Mouse (Mus musculus) liver, adult 2 months (tissue): Measurements from ENCODE around the gene Celf2. TPM values are rescaled to one million over a fixed set of nuclear protein-coding genes. Genes with fewer than 3 reads are reported as not detected.
"Not testable (repeated sequence)": the region's sequence is repeated elsewhere in the genome, so short reads cannot be mapped to it uniquely, and the experiment has no call there.

Source experiments
- DNase-seq: peaks from one replicate; pipeline ENCODE4 v3.0.0-alpha.2; 2011; ENCODE audit warnings: low read depth, low spot score; ENCODE audit errors: extremely low read depth
- H3K27ac ChIP-seq: fragments of 200-500 bp; replicated peaks from 2 replicates; pipeline ENCODE4 v1.5.1; 2012; ENCODE audit warnings: low read depth, mild to moderate bottlenecking, control low read depth, inconsistent platforms, low read length; ENCODE audit not compliant: insufficient read depth
- H3K27me3 ChIP-seq: fragments of 200-500 bp; 2 replicates; pipeline ENCODE4 v1.6.1; 2012; ENCODE audit warnings: mild to moderate bottlenecking, moderate library complexity, low read length, inconsistent platforms; ENCODE audit not compliant: control insufficient read depth, insufficient read depth
- H3K36me3 ChIP-seq: fragments of 200-500 bp; 2 replicates; pipeline ENCODE4 v1.6.1; 2012; ENCODE audit warnings: low read length, inconsistent platforms; ENCODE audit not compliant: control insufficient read depth, insufficient read depth
- H3K4me1 ChIP-seq: fragments of 200-500 bp; 2 replicates; pipeline ENCODE4 v1.6.1; 2011; ENCODE audit warnings: low read length; ENCODE audit not compliant: control insufficient read depth, insufficient read depth
- H3K4me3 ChIP-seq: fragments of 200-500 bp; 2 replicates; pipeline ENCODE4 v1.5.1; 2011; ENCODE audit warnings: low read depth, mild to moderate bottlenecking, control low read depth, low read length, moderate library complexity; ENCODE audit not compliant: insufficient read depth
- H3K79me2 ChIP-seq: fragments of 200-500 bp; 2 replicates; pipeline ENCODE4 v1.6.1; 2012; ENCODE audit warnings: inconsistent platforms, mild to moderate bottlenecking, low read length, moderate library complexity; ENCODE audit not compliant: control insufficient read depth, insufficient read depth
- H3K9ac ChIP-seq: fragments of 200-500 bp; 2 replicates; pipeline ENCODE4 v1.6.1; 2012; ENCODE audit warnings: low read depth, mild to moderate bottlenecking, control low read depth, inconsistent platforms, low read length
- CTCF ChIP-seq: fragments of 200-500 bp; IDR thresholded peaks from 2 replicates; pipeline ENCODE4 v1.5.1; 2011; ENCODE audit warnings: low read depth, low read length, control low read depth
- POLR2A ChIP-seq: fragments of 200-500 bp; IDR thresholded peaks from 2 replicates; pipeline ENCODE4 v1.6.1; 2011; ENCODE audit warnings: low read length, control low read depth; ENCODE audit not compliant: insufficient read depth; ENCODE audit errors: extremely low read depth
- WGBS: fragments of 180-500 bp; shearing (Covaris S2); methylation state at CpG from one replicate; pipeline ENCODE4 v1.1.7; 2018; 5-methylcytosine and 5-hydroxymethylcytosine counted together
- polyA plus RNA-seq: library from polyadenylated mRNA; depleted of rRNA; stranded (reverse); fragments of >200 nt; gene quantifications from 2 replicates; pipeline ENCODE4 v1.2.3, GENCODE M21; 2012; rRNA removed
- total RNA-seq: library from RNA; depleted of rRNA; stranded (reverse); fragments of >200 nt; gene quantifications from 2 replicates; pipeline ENCODE4 v1.2.3, GENCODE M21; 2014; rRNA removed

The Celf2 gene
- 4.7 and 6.4 TPM in 2 replicates for total RNA-seq
- 2.6 and 2.9 TPM in 2 replicates for polyA plus RNA-seq

DNA sequence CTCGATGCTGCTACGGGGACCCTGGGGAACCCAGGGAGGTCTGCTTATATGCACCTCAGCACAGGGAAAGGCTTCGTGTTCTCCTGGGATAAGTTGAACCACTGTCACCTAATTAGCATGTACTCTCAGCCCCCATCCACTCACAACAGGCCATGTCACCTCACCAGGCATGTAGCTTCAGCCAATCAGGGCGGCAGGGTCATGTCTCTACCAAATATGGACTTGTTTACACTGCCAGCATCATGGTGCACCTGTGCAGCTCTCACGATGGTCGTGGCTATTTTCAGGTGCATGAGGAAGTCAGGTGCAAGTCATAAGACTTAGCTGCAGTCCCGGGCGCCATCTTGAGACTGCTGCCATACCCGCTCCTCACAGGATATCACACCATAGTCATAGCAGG, at the start of gene Celf2:
TSS of gene Celf2 (minus strand) at position 101 of the 400 bp plus-strand sequence.
- H3K9ac ChIP-seq, H3K27me3 ChIP-seq, DNase-seq, H3K79me2 ChIP-seq, H3K36me3 ChIP-seq, H3K27ac ChIP-seq, H3K4me3 ChIP-seq, H3K4me1 ChIP-seq: not testable (repeated sequence)
- WGBS = 87% methylated on average over 9 of the region's 9 CpGs

DNA sequence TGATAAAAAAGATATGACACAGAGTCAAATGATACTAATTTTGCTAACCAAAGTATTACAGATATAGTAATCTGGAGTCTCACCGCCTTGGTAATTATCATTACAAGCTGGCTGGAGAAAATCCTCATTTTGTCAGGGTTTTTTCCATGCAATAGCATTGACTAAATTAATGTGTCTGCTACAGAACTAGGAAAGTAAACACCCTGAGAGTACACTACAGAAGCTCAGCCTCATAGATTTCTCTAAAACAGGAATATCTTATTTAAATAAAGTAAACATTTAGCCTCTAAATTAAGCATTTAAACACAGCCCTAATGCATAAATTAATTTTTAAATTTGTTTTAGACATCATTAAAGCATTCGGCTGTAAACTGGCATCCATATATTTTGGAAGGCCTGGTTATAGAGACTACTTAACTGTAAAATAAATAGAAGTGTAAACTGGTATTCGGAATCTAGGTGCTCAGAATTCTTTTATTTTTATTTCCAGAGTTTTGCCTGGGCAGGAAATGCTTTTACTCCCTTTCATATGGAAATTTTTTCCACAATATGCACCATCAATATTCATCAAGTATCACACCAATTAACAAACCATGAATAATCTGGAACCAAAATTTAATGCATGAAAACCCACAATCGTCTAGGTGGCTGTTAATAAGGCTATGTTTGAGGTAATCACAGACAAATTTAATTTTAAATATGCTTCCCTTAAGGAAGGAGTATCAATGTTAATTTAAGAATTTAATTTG, 46.0 kb upstream of the Celf2 start:
- WGBS = 74% methylated on average over 4 of the region's 4 CpGs
- no peak overlapping the region for H3K27ac ChIP-seq
- H3K4me1 ChIP-seq = no peaks in the 10 kb centered on the region

DNA sequence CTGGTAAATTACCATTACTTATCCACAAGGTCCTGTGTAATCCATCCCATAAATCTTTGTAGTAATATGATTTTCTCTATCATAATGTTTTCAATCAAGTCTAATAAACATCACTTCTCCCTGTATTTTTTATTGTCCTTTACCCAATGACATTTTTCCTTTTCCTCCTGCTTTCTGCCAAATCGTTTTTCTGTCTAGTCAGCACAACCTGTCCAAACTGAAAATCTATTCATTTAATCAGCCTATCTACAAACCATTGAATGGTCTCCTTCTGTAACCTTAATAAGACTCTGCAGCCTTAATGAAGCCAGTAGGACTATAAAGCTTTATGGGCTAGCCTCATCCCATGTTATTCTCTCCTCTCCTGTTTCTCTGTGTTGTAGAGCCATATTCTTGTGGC, 45.2 kb upstream of the Celf2 start:
- no peaks in the 10 kb centered on the region for H3K79me2 ChIP-seq
- DNase-seq = no peak
- no peaks in the 10 kb centered on the region for H3K4me1 ChIP-seq
- H3K27me3 ChIP-seq = no peaks in the 10 kb centered on the region
- no peak overlapping the region for H3K4me3 ChIP-seq
- TF ChIP-seq POLR2A = no peak
- TF ChIP-seq CTCF = no peak
- 35% methylated on average over 1 of the region's 1 CpGs for WGBS
- H3K9ac ChIP-seq = no peak overlapping the region
- no peaks in the 10 kb centered on the region for H3K36me3 ChIP-seq
- H3K27ac ChIP-seq = no peak overlapping the region

More for the DNA sequence above, 46.0 kb upstream of the Celf2 start:
- Histone ChIP-seq H3K36me3 (no peaks in the 10 kb centered on the region), H3K9ac (no peak overlapping the region), H3K4me3 (no peak overlapping the region), H3K79me2 (no peaks in the 10 kb centered on the region), H3K27me3 (no peaks in the 10 kb centered on the region)
- no peak for DNase-seq
- TF ChIP-seq POLR2A (no peak), CTCF (no peak)

DNA sequence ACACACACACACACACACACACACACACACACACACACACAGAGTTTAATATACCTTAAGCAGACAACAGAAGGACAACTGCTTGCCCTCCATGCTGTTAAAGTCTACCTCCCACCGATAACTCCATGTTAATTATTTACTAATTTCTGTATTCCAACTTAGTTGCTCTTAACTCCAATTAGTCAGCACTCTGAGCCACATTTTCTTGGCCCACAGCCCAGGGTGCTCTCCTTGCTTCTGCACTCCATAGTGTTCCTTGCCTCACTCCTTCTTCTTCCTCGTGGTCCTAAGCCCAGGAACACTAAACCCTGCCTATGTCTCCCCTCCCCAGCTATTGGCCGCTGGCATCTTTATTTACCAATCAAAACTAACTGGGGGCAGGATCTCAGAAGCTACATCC, 43.5 kb upstream of the Celf2 start:
- Histone ChIP-seq H3K36me3 (no peaks in the 10 kb centered on the region), H3K27me3 (no peaks in the 10 kb centered on the region), H3K4me1 (no peaks in the 10 kb centered on the region), H3K79me2 (no peaks in the 10 kb centered on the region), H3K27ac (no peak overlapping the region), H3K4me3 (no peak overlapping the region), H3K9ac (no peak overlapping the region)
- TF ChIP-seq CTCF (no peak), POLR2A (no peak)
- DNase-seq = peak; percentile 16
- 52% methylated on average over 3 of the region's 3 CpGs for WGBS

DNA sequence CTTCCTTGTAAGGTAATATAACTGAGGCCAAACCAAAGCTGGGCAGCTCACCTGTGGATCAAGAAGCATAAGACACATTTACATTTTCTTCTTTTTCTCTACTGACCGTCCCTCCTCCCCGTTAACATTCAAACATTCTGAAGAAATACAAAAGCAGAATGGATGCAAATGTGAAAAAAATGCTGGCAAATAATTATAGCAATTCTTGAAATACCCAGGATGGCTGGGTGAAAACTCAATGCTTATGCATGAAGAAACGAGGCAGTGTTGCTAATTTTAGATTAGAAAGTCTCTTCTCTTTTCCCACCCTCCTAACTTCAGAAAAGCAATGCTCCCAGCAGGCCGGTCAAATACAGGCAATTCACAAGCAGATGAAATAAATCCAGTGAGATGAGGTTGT, 39.5 kb upstream of the Celf2 start:
- no peak overlapping the region for H3K27ac ChIP-seq
- WGBS = 66% methylated on average over 4 of the region's 4 CpGs
- no peak overlapping the region for H3K4me3 ChIP-seq
- TF ChIP-seq POLR2A = no peak
- H3K9ac ChIP-seq = no peak overlapping the region
- H3K36me3 ChIP-seq = no peaks in the 10 kb centered on the region
- no peaks in the 10 kb centered on the region for H3K4me1 ChIP-seq
- H3K79me2 ChIP-seq = no peaks in the 10 kb centered on the region
- no peak for DNase-seq
- no peaks in the 10 kb centered on the region for H3K27me3 ChIP-seq

DNA sequence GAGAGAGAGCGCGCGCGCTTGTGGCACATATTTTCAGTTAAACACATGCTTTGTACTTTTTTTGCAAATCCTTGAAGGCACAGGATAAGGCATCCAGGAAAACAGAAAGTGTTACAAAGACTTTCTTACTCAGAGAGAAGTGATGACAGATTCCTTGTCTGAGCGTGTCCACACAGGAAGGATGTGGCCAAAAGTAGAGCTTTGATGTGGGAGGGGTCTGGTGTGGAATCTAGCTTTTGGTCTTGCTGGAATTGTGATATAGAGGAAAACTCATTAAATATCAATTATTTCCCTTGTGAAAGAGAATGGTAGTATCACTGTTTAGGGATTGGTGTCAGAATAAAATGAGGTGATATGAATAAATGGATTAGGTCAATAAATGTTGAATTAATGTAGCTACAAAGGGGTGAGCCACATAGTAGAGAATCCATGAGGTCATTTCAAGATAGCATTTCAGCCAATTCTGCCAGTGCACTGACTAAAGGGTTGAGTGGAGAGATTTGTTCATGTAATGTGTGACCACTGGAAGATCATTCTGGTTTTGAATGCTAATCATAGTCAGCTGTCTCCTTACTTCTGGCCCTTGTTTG, 25.3 kb upstream of the Celf2 start:
- H3K27ac ChIP-seq = no peak overlapping the region
- no peak for DNase-seq
- WGBS = 91% methylated on average over 5 of the region's 5 CpGs
- no peak overlapping the region for H3K4me3 ChIP-seq
- no peaks in the 10 kb centered on the region for H3K4me1 ChIP-seq
- H3K9ac ChIP-seq = no peak overlapping the region
- H3K79me2 ChIP-seq = no peaks in the 10 kb centered on the region
- no peak for TF ChIP-seq POLR2A
- no peak for TF ChIP-seq CTCF
- no peaks in the 10 kb centered on the region for H3K36me3 ChIP-seq
- no peaks in the 10 kb centered on the region for H3K27me3 ChIP-seq
